Mouse (Mus musculus) heart, postnatal 0 days (tissue): Measurements from ENCODE around the gene Sema6d.

ENCODE experiments used
- CTCF ChIP-seq: IDR thresholded peaks from 2 replicates; pipeline ENCODE4 v1.5.1; 2016; ENCODE audit warnings: antibody characterized with exemption, control low read depth, low read depth
- EP300 ChIP-seq: IDR thresholded peaks from 2 replicates; pipeline ENCODE4 v1.6.1; 2016; ENCODE audit warnings: antibody characterized with exemption, low read depth

DNA sequence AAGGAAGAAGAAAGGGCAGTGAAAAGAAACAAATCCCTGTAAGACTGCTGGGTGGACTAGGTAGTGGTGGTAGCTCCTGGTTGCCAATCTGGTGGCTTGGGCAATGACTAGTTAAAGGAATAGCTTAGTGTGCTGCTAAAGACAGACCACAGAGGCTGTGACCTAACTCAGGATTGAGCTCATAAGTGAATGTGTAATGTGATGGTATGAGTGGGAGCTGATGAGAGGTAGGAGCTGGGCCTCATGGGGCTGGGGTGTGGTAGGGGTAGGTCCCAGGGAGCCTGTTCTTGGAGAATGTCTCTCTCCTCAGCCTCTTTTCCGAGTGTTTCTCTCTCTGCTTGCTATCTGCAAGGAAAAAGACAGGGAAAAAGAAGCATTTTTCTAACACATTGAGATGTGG, 409.9 kb downstream of the Sema6d start:
- TF ChIP-seq CTCF, result no peak
- no peak for TF ChIP-seq EP300
